Mouse (Mus musculus) kidney, postnatal 14 days (tissue): Measurements from ENCODE around the gene Arid3a.

ENCODE experiments used
- DNase-seq: peaks from one replicate; pipeline ENCODE4 v3.0.0; 2022; ENCODE audit warnings: mixed read lengths

Gene Arid3a

GRCm38 (mm10) chr10:79928907-79929701, 2.3 kb downstream of the Arid3a start:
- no peak for DNase-seq

- DNase-seq: no peak
Observed at GRCm38 (mm10) chr10:79929967-79930825, 3.4 kb downstream of the Arid3a start.

- DNase-seq: no peak
Observed at GRCm38 (mm10) chr10:79930826-79931186, 4.0 kb downstream of the Arid3a start.

GRCm38 (mm10) chr10:79931797-79932196, 5.0 kb downstream of the Arid3a start:
- no peak for DNase-seq

GRCm38 (mm10) chr10:79932736-79933135, 5.9 kb downstream of the Arid3a start:
- peak; percentile 84 for DNase-seq

- DNase-seq: no peak
Observed at GRCm38 (mm10) chr10:79933145-79933679, 6.4 kb downstream of the Arid3a start.

GRCm38 (mm10) chr10:79933861-79934260, 7.0 kb downstream of the Arid3a start:
- DNase-seq: no peak

- peak; percentile 91 for DNase-seq
Observed at GRCm38 (mm10) chr10:79934272-79934721, 7.5 kb downstream of the Arid3a start.

GRCm38 (mm10) chr10:79934794-79935569, 8.1 kb downstream of the Arid3a start:
- no peak for DNase-seq

- DNase-seq: peak; percentile 86
Observed at GRCm38 (mm10) chr10:79936284-79936910, 9.6 kb downstream of the Arid3a start.

GRCm38 (mm10) chr10:79936911-79937441, 10.1 kb downstream of the Arid3a start:
- peak; percentile 87 for DNase-seq

- peak; percentile 82 for DNase-seq
Observed at GRCm38 (mm10) chr10:79937775-79938526, 11.1 kb downstream of the Arid3a start.

- no peak for DNase-seq
Observed at GRCm38 (mm10) chr10:79940749-79941148, 13.9 kb downstream of the Arid3a start.

- DNase-seq: no peak
Observed at GRCm38 (mm10) chr10:79942988-79943387, 16.1 kb downstream of the Arid3a start.

- DNase-seq: no peak
Observed at GRCm38 (mm10) chr10:79943471-79943901, 16.6 kb downstream of the Arid3a start.

GRCm38 (mm10) chr10:79945507-79946234, 18.8 kb downstream of the Arid3a start:
- peak; percentile 86 for DNase-seq

- no peak for DNase-seq
Observed at GRCm38 (mm10) chr10:79946752-79947322, 20.0 kb downstream of the Arid3a start.

- DNase-seq: no peak
Observed at GRCm38 (mm10) chr10:79947502-79947901, 20.7 kb downstream of the Arid3a start.

- no peak for DNase-seq
Observed at GRCm38 (mm10) chr10:79949873-79950272, 23.0 kb downstream of the Arid3a start.

- DNase-seq: no peak
Observed at GRCm38 (mm10) chr10:79950661-79951060, 23.8 kb downstream of the Arid3a start.
